Mouse (Mus musculus) right cerebral cortex, postnatal 10 days (tissue): ENCODE measurements at regions not wholly inside any gene's neighbourhood (a gene's known extent, or its start where the extent isn't known, plus 50 kb on each side); places are given as distances from the start of the nearest gene placed in this dataset.
A peak's percentile ranks its signal among the peaks of the same experiment; 100 is the strongest.

ENCODE experiments used
- DNase-seq, 2 experiments: peaks; one replicate each; pipeline ENCODE4 v3.0.0; 2021; ENCODE audit warnings: low spot score in 2 of 2

DNA sequence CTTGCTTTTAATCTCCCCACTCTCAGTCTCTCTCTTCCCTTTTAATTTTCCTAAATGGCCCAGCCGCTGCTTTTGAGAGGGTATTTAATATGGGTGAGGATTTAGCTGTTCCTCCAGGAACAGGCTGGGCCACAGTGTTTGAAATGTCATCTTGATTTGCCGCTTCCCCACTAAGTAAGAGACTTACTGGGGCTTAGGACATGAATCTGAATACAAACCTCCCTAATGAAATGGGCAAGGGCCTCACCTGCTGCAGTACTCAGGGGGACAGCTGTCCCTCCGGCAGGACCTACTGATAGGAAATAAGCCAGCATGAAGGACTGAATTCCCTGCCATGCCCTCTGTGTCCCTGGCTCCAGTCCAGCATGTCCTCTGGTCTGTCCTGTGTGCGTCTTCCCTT, 50.6 kb upstream of the Prr23a1 start:
- no peak for DNase-seq

GRCm38 (mm10) chr9:98773651-98774185, 68.6 kb upstream of the Prr23a1 start:
- peak; percentile 30 to 53 for DNase-seq

- DNase-seq, result no peak
Measured at GRCm38 (mm10) chr9:98773212-98773611, 69.1 kb upstream of the Prr23a1 start.

- no peak for DNase-seq
Measured at GRCm38 (mm10) chr9:98754764-98755163, 87.5 kb upstream of the Prr23a1 start.

DNA sequence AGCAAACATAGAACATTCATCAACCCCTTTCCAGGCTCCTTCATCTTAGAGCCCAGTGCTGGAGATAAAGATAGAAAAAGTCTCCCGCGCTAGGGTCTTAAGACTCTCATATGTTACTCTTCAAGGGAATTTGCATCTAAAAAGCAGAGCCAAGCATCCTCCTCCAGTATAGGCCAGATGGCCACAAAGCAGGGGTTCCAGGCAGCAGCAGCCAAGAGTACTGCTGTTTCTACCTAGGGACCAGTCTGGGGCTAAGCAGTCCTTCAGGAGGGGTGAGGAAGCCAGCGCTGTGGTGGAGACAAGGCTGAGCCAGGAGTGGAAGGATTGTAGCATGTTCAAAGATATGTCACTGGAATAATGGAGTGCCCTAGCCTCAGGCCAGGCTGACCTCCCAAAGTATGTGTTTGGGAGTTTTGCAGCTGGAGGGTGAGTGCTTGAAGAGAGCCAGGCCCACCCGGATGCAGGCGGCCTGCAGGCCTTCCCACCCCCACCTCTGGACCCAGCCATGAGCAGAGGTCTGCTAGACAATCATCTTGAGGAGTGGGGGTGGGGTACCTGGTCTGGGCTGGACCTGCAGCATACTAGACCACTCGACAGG, 88.8 kb upstream of the Prr23a1 start:
- DNase-seq, result peak in 1 of 2 experiments; percentile 25

- no peak for DNase-seq
Measured at GRCm38 (mm10) chr9:98743785-98744184, 98.5 kb upstream of the Prr23a1 start.

DNA sequence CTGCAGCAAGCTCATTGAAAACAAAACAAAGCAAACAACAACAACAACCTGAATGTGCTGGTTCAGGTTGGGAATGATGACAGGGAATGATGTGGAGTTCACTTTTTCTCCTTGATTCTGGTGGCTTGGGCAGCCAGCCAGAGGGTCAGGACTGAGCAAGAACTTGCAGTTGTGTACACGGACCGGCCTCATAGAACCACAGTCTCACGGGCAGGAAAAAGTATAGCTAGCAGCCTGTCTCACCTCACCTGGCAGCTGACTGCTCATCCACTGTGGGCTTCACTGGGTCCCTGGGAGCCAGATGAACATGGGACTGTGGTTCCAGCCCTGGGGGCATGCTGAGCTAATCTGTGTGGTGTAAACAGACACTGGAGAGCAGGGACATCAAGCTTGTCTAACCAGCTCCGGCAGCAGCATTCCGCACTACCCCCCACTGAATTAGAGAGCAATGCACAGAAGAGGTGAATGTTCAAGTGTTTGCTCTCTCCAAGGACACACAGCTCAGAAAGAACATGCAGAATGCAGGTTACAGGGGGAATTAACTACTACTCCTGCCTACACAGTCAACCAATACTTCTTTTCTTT, 114.9 kb upstream of the Prr23a1 start:
- DNase-seq, result no peak

DNA sequence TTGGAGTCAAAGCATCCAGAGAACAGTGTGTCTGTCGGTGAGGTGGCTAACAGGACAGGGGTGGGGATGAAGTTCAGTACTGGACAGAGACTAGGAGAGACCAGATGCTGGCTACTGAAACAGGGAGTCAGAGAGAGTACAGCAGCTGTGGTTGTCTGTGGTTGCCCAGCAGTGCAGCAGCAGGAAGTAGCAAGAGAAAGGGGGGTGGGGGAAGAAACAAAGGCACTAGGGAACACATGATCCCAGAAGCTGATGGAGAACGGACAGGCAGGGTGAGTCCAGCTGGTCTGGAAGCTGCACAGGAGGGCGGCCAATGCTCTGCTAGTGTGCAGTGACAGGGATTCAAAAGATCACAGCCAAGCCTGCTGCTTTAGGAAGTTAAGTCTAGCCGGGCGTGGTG, 115.7 kb upstream of the Prr23a1 start:
- no peak for DNase-seq

GRCm38 (mm10) chr9:98722885-98723284, 119.4 kb upstream of the Prr23a1 start:
- DNase-seq, result no peak

GRCm38 (mm10) chr9:98721381-98721780, 119.9 kb upstream of the Mrps22 start:
- DNase-seq, result no peak

- no peak for DNase-seq
Measured at GRCm38 (mm10) chr9:98717701-98718270, 116.3 kb upstream of the Mrps22 start.

DNA sequence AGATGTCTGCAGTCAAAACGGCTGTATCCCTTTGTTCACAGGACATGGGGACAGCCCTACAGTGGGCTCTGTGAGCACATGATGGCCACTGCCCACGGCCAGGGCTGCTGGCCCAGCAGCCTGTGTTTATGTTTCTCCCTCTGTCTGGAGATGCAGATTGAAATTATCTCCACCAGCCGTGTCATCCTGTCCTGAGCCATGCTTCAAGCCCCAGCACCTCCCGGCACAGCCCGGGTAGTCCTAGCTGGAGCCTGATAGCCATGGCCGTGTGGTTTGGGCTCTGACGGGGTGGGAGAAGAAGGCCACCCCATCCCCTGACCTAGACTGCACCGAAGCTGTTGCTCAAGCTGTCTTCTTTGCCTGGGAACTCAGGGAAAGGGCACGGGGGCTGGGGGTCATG, 113.2 kb upstream of the Mrps22 start:
- no peak for DNase-seq

GRCm38 (mm10) chr9:98712826-98713225, 111.4 kb upstream of the Mrps22 start:
- no peak for DNase-seq

- DNase-seq, result no peak
Measured at GRCm38 (mm10) chr9:98712023-98712563, 110.6 kb upstream of the Mrps22 start.

GRCm38 (mm10) chr9:98710155-98710710, 108.8 kb upstream of the Mrps22 start:
- no peak for DNase-seq

- no peak for DNase-seq
Measured at GRCm38 (mm10) chr9:98708001-98708680, 106.7 kb upstream of the Mrps22 start.

GRCm38 (mm10) chr9:98707491-98707890, 106.0 kb upstream of the Mrps22 start:
- DNase-seq, result no peak

GRCm38 (mm10) chr9:98704131-98704530, 102.7 kb upstream of the Mrps22 start:
- DNase-seq, result no peak

DNA sequence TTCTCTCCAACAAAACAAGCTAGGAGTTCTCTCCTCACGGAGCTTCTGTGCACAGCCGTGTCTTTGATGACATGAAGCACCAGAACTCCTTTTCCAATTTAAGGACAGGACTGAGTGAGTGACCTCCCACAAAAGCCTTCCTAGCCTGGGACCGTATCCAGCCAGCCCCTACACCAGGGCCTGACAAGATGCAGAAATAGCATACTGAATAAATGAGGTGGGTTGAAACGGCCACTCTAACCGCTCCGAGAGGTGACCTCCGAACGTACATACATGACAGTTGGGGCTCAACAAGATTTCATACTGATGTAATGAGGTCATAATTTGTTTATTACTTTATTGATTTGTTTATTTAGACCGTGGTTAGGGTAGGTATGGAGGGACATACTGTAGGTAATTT, 101.9 kb upstream of the Mrps22 start:
- DNase-seq, result no peak

GRCm38 (mm10) chr9:98700571-98700970, 99.1 kb upstream of the Mrps22 start:
- no peak for DNase-seq

- DNase-seq, result no peak
Measured at GRCm38 (mm10) chr9:98697155-98697554, 95.7 kb upstream of the Mrps22 start.

GRCm38 (mm10) chr9:98695035-98695434, 93.6 kb upstream of the Mrps22 start:
- no peak for DNase-seq
